Mouse (Mus musculus) myocyte (in vitro differentiated cells): ENCODE data around the gene Sppl3. TPM values are rescaled to one million over a fixed set of nuclear protein-coding genes. Genes with fewer than 3 reads are reported as not detected.
A peak's percentile ranks its signal among the peaks of the same experiment; 100 is the strongest.

ENCODE experiments used
- H3K27me3 ChIP-seq: one replicate; pipeline ENCODE4 v1.6.1; 2011; ENCODE audit not compliant: control insufficient read depth, insufficient read depth, insufficient read length
- H3K36me3 ChIP-seq: one replicate; pipeline ENCODE4 v1.6.1; 2011; ENCODE audit not compliant: control insufficient read depth, insufficient read depth
- H3K4me2 ChIP-seq: one replicate; pipeline ENCODE4 v1.6.1; 2011; ENCODE audit warnings: low read depth, control low read depth
- H3K4me3 ChIP-seq: one replicate; pipeline ENCODE4 v1.5.1; 2011; ENCODE audit warnings: mild to moderate bottlenecking, control low read depth, moderate library complexity
- H3K79me2 ChIP-seq: one replicate; pipeline ENCODE4 v1.6.1; 2011; ENCODE audit not compliant: control insufficient read depth, insufficient read depth
- H3ac ChIP-seq: one replicate; pipeline ENCODE4 v1.6.1; 2011; ENCODE audit not compliant: control insufficient read depth, insufficient read length
- CEBPB ChIP-seq: IDR thresholded peaks from 2 replicates; pipeline ENCODE4 v1.6.1; 2011; ENCODE audit warnings: mild to moderate bottlenecking, moderate library complexity; ENCODE audit not compliant: poor library complexity, insufficient read depth, severe bottlenecking
- E2F4 ChIP-seq: IDR thresholded peaks from one replicate; pipeline ENCODE4 v1.6.1; 2011; ENCODE audit warnings: mild to moderate bottlenecking, control low read depth, moderate library complexity; ENCODE audit not compliant: insufficient read depth
- MAX ChIP-seq: IDR thresholded peaks from one replicate; pipeline ENCODE4 v1.6.1; 2011; ENCODE audit warnings: low read depth, mild to moderate bottlenecking, control low read depth
- MYOD1 ChIP-seq, 3 experiments: IDR thresholded peaks; one replicate each; pipeline ENCODE4 v1.6.1; 2011; ENCODE audit warnings: control low read depth in 2 of 3, low read depth in 2 of 3, mild to moderate bottlenecking in 2 of 3, moderate library complexity in 1 of 3; ENCODE audit not compliant: insufficient read length in 2 of 3, control insufficient read depth in 1 of 3
- MYOG ChIP-seq, 3 experiments: IDR thresholded peaks; one replicate each; pipeline ENCODE4 v1.6.1; 2011; ENCODE audit warnings: control low read depth in 2 of 3, low read depth in 2 of 3, mild to moderate bottlenecking in 2 of 3; ENCODE audit not compliant: insufficient read length in 2 of 3, control insufficient read depth in 1 of 3, insufficient read depth in 1 of 3
- POLR2A ChIP-seq: IDR thresholded peaks from one replicate; pipeline ENCODE4 v1.6.1; 2011; ENCODE audit warnings: low read depth, mild to moderate bottlenecking, control low read depth, moderate library complexity; ENCODE audit not compliant: insufficient read length
- POLR2AphosphoS2 ChIP-seq: IDR thresholded peaks from one replicate; pipeline ENCODE4 v1.6.1; 2011; ENCODE audit warnings: low read depth, control low read depth; ENCODE audit not compliant: insufficient read length
- REST ChIP-seq: IDR thresholded peaks from one replicate; pipeline ENCODE4 v1.6.1; 2011; ENCODE audit warnings: mild to moderate bottlenecking, control low read depth, moderate library complexity; ENCODE audit not compliant: insufficient read depth, insufficient read length
- SRF ChIP-seq: IDR thresholded peaks from one replicate; pipeline ENCODE4 v1.6.1; 2011; ENCODE audit warnings: low read depth; ENCODE audit not compliant: control insufficient read depth, insufficient read length
- TCF12 ChIP-seq: IDR thresholded peaks from one replicate; pipeline ENCODE4 v1.6.1; 2011; ENCODE audit warnings: mild to moderate bottlenecking, control low read depth; ENCODE audit not compliant: poor library complexity, insufficient read depth, severe bottlenecking
- TCF3 ChIP-seq: IDR thresholded peaks from one replicate; pipeline ENCODE4 v1.6.1; 2011; ENCODE audit warnings: low read depth, control low read depth; ENCODE audit not compliant: insufficient read length
- USF1 ChIP-seq: IDR thresholded peaks from one replicate; pipeline ENCODE4 v1.6.1; 2011; ENCODE audit warnings: low read depth, mild to moderate bottlenecking, control low read depth, moderate library complexity
- polyA plus RNA-seq: library from polyadenylated mRNA; unstranded; fragments of >200 nt; fragmentation: generic; extraction: Trizol; gene quantifications from one replicate; pipeline ENCODE4 v1.2.1, GENCODE M21; 2012; ENCODE audit warnings: missing spikeins

Gene Sppl3
- polyA plus RNA-seq = 24.9 TPM

DNA sequence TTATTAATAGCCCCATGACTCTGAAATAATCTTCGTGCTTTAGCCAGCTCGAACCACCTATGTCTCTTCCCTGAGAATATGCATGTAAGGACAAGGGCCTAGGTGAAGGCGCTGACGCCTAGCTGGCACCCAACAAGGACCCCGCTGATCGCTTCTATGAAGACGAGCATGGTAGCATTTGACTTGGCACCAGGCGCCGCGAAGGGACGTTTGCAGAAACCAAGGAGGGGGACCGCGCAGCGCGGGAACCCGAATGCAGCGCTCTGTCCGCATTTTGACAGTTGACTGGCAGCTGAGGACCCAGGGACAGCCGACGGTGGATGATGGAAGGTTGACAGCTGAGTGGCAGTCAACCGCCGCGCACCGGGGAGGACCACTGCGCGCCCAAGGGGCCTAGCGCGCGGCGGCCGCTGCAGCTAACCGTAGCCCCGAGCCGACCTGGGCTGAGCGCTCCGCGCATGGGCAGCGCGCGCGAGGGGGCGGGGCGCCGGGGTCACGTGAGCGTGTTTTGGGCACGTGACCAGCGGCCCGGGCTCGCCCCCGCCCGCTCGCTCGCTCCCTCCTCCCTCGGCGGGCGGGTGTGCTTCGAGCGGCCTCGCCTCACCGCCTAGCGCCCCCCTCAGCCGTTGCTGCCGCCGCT is at the start of gene Sppl3:
Gene Sppl3, plus strand, starts transcription at position 561 of the 640 bp plus-strand sequence.
- TF ChIP-seq TCF12 (no peak), REST (no peak), MAX (no peak), USF1 (peak; percentile 95), POLR2A (peak; percentile 99), POLR2AphosphoS2 (peak; percentile 98), E2F4 (peak; percentile 23), MYOG (IDR thresholded peaks at IDR 0.05; ENCODE audit: control insufficient read depth in 1 of 3, insufficient read depth in 1 of 3, insufficient read length in 2 of 3, low read depth in 2 of 3) (peak in 1 of 3 experiments; percentile 2), MYOD1 (IDR thresholded peaks at IDR 0.05; ENCODE audit: control insufficient read depth in 1 of 3, insufficient read length in 2 of 3, low read depth in 2 of 3) (peak in 1 of 3 experiments; percentile 50), TCF3 (no peak)
- Histone ChIP-seq H3K27me3 (no peaks in the 10 kb centered on the region), H3K4me2 (peak within 1 kb of the TSS; percentile 99), H3K79me2 (peaks cover 42% of the 10 kb centered on the region), H3K4me3 (peak within 1 kb of the TSS; percentile 80), H3ac (peak within 1 kb of the TSS; percentile 92), H3K36me3 (no peaks in the 10 kb centered on the region)

GRCm38 (mm10) chr5:114961590-114962360 is 49.2 kb upstream of the Sppl3 start:
- Histone ChIP-seq H3K36me3 (no peaks in the 10 kb centered on the region), H3ac (no peak overlapping the region), H3K4me3 (no peak overlapping the region), H3K79me2 (no peaks in the 10 kb centered on the region), H3K4me2 (no peak overlapping the region), H3K27me3 (peaks cover 24% of the 10 kb centered on the region)
- TF ChIP-seq CEBPB (no peak), USF1 (no peak), MYOD1 (IDR thresholded peaks at IDR 0.05; ENCODE audit: control insufficient read depth in 1 of 3, insufficient read length in 2 of 3, low read depth in 2 of 3) (peak in 2 of 3 experiments; percentile 47 to 55), MYOG (IDR thresholded peaks at IDR 0.05; ENCODE audit: control insufficient read depth in 1 of 3, insufficient read depth in 1 of 3, insufficient read length in 2 of 3, low read depth in 2 of 3) (peak in 1 of 3 experiments; percentile 56)

GRCm38 (mm10) chr5:114964315-114964966 is 46.5 kb upstream of the Sppl3 start:
- Histone ChIP-seq H3ac (no peak overlapping the region), H3K36me3 (no peaks in the 10 kb centered on the region), H3K27me3 (peaks cover 45% of the 10 kb centered on the region), H3K4me3 (no peak overlapping the region), H3K4me2 (peak overlapping the region; percentile 38), H3K79me2 (no peaks in the 10 kb centered on the region)
- TF ChIP-seq E2F4 = no peak
- no peak for TF ChIP-seq REST
- TF ChIP-seq USF1 = no peak
- TF ChIP-seq TCF12 = no peak
- TF ChIP-seq MYOG (IDR thresholded peaks at IDR 0.05; ENCODE audit: control insufficient read depth in 1 of 3, insufficient read depth in 1 of 3, insufficient read length in 2 of 3, low read depth in 2 of 3) = no peak
- no peak for TF ChIP-seq MAX
- TF ChIP-seq TCF3 = no peak

- H3K79me2 ChIP-seq = no peaks in the 10 kb centered on the region
- no peak overlapping the region for H3K4me3 ChIP-seq
- no peak for TF ChIP-seq TCF12
- no peak for TF ChIP-seq MYOG (IDR thresholded peaks at IDR 0.05; ENCODE audit: control insufficient read depth in 1 of 3, insufficient read depth in 1 of 3, insufficient read length in 2 of 3, low read depth in 2 of 3)
- TF ChIP-seq POLR2AphosphoS2 = no peak
- TF ChIP-seq MYOD1 (IDR thresholded peaks at IDR 0.05; ENCODE audit: control insufficient read depth in 1 of 3, insufficient read length in 2 of 3, low read depth in 2 of 3) = no peak
- no peak for TF ChIP-seq TCF3
- no peak for TF ChIP-seq REST
- TF ChIP-seq SRF = no peak
- no peak for TF ChIP-seq CEBPB
- TF ChIP-seq POLR2A = no peak
- TF ChIP-seq USF1 = no peak
- TF ChIP-seq E2F4 = no peak
- no peak for TF ChIP-seq MAX
- peak overlapping the region; percentile 38 for H3K4me2 ChIP-seq
- no peak overlapping the region for H3ac ChIP-seq
- H3K27me3 ChIP-seq = peaks cover 46% of the 10 kb centered on the region
- no peaks in the 10 kb centered on the region for H3K36me3 ChIP-seq
These were observed 45.7 kb upstream of the Sppl3 start for GRCm38 (mm10) chr5:114964967-114965898.
